Mouse (Mus musculus) embryonic facial prominence, embryonic 10.5 days (tissue): ENCODE results near the gene Itfg1. TPM values are rescaled to one million over a fixed set of nuclear protein-coding genes. Genes with fewer than 3 reads are reported as not detected.
"Not testable (repeated sequence)": the region's sequence is repeated elsewhere in the genome, so short reads cannot be mapped to it uniquely, and the experiment has no call there.

Experiments
- DNase-seq: peaks from one replicate; pipeline ENCODE4 v3.0.0-alpha.2; 2017; ENCODE audit warnings: low spot score
- H3K27ac ChIP-seq: fragments of 300-500 bp; sonication (generic); replicated peaks from 2 replicates; pipeline ENCODE4 v1.5.1; 2016; ENCODE audit warnings: mild to moderate bottlenecking
- H3K27me3 ChIP-seq: fragments of 300-500 bp; sonication (generic); replicated peaks from 2 replicates; pipeline ENCODE4 v1.6.1; 2016; ENCODE audit warnings: low read depth, mild to moderate bottlenecking; ENCODE audit not compliant: poor library complexity, severe bottlenecking
- H3K36me3 ChIP-seq: fragments of 300-500 bp; sonication (generic); replicated peaks from 2 replicates; pipeline ENCODE4 v1.6.1; 2016; ENCODE audit warnings: mild to moderate bottlenecking, moderate library complexity
- H3K4me1 ChIP-seq: fragments of 300-500 bp; sonication (generic); 2 replicates; pipeline ENCODE4 v1.6.1; 2016
- H3K4me3 ChIP-seq: fragments of 300-500 bp; sonication (generic); 2 replicates; pipeline ENCODE4 v1.5.1; 2016; ENCODE audit warnings: mild to moderate bottlenecking, moderate library complexity
- H3K9me3 ChIP-seq: fragments of 300-500 bp; sonication (generic); 2 replicates; pipeline ENCODE4 v1.6.1; 2016; ENCODE audit warnings: mild to moderate bottlenecking
- WGBS: fragments of 180-500 bp; shearing (Covaris S2); methylation state at CpG from one replicate; pipeline ENCODE4 v1.1.7; 2016; 5-methylcytosine and 5-hydroxymethylcytosine counted together
- polyA plus RNA-seq: library from polyadenylated mRNA; unstranded; fragments of >200 nt; fragmentation: Nextera tagmentation; extraction: Ambion mirVana; gene quantifications from 2 replicates; pipeline ENCODE4 v1.2.1, GENCODE M21; 2016

The Itfg1 gene
- polyA plus RNA-seq = 54.8 and 55.1 TPM in 2 replicates

GRCm38 (mm10) chr8:85840657-85841488 lies at the start of gene Itfg1, which contains the start of gene Phkb:
Gene Itfg1, minus strand, starts transcription at chr8:85840921.
Gene Phkb, plus strand, starts transcription at chr8:85840959.
- no peaks in the 10 kb centered on the region for H3K27me3 ChIP-seq
- peaks cover 25% of the 10 kb centered on the region for H3K36me3 ChIP-seq
- peak within 1 kb of the TSS; percentile 98 for H3K27ac ChIP-seq
- peaks cover 16% of the 10 kb centered on the region for H3K4me1 ChIP-seq
- H3K4me3 ChIP-seq = peak within 1 kb of the TSS; percentile 92
- DNase-seq = peak; percentile 96
- WGBS = under 1% methylated on average over 54 of the region's 54 CpGs
- no peaks in the 10 kb centered on the region for H3K9me3 ChIP-seq

GRCm38 (mm10) chr8:85884811-85885210 lies 44.1 kb upstream of the Itfg1 start:
- no peaks in the 10 kb centered on the region for H3K9me3 ChIP-seq
- 92% methylated on average over 3 of the region's 3 CpGs for WGBS
- no peak overlapping the region for H3K27ac ChIP-seq
- DNase-seq = no peak
- no peak overlapping the region for H3K4me3 ChIP-seq
- peaks cover 42% of the 10 kb centered on the region for H3K36me3 ChIP-seq
- no peaks in the 10 kb centered on the region for H3K4me1 ChIP-seq
- no peaks in the 10 kb centered on the region for H3K27me3 ChIP-seq

- no peaks in the 10 kb centered on the region for H3K27me3 ChIP-seq
- H3K36me3 ChIP-seq = peaks cover 38% of the 10 kb centered on the region
- DNase-seq = no peak
- H3K4me3 ChIP-seq = no peak overlapping the region
- no peak overlapping the region for H3K27ac ChIP-seq
- H3K4me1 ChIP-seq = no peaks in the 10 kb centered on the region
- 91% methylated on average over 7 of the region's 7 CpGs for WGBS
- H3K9me3 ChIP-seq = no peaks in the 10 kb centered on the region
Measured at GRCm38 (mm10) chr8:85879624-85880023, 38.9 kb upstream of the Itfg1 start.

- Histone ChIP-seq H3K27me3 (no peaks in the 10 kb centered on the region), H3K9me3 (no peaks in the 10 kb centered on the region), H3K4me1 (no peaks in the 10 kb centered on the region), H3K4me3 (no peak overlapping the region), H3K27ac (no peak overlapping the region), H3K36me3 (peaks cover 31% of the 10 kb centered on the region)
- DNase-seq = no peak
- WGBS = 93% methylated on average over 8 of the region's 8 CpGs
Measured at GRCm38 (mm10) chr8:85877976-85878375, 37.3 kb upstream of the Itfg1 start.

GRCm38 (mm10) chr8:85871660-85872059 lies 30.9 kb upstream of the Itfg1 start:
- no peaks in the 10 kb centered on the region for H3K9me3 ChIP-seq
- 70% methylated on average over 2 of the region's 2 CpGs for WGBS
- H3K4me1 ChIP-seq = no peaks in the 10 kb centered on the region
- H3K27me3 ChIP-seq = no peaks in the 10 kb centered on the region
- no peaks in the 10 kb centered on the region for H3K36me3 ChIP-seq
- no peak overlapping the region for H3K4me3 ChIP-seq
- no peak for DNase-seq
- H3K27ac ChIP-seq = no peak overlapping the region

- WGBS = 78% methylated on average over 1 of the region's 1 CpGs
- no peaks in the 10 kb centered on the region for H3K9me3 ChIP-seq
- no peaks in the 10 kb centered on the region for H3K4me1 ChIP-seq
- no peak for DNase-seq
- no peak overlapping the region for H3K27ac ChIP-seq
- no peaks in the 10 kb centered on the region for H3K36me3 ChIP-seq
- no peak overlapping the region for H3K4me3 ChIP-seq
- no peaks in the 10 kb centered on the region for H3K27me3 ChIP-seq
Measured at GRCm38 (mm10) chr8:85862381-85862780, 21.7 kb upstream of the Itfg1 start.

- WGBS = 45% methylated on average over 5 of the region's 5 CpGs
- H3K27ac ChIP-seq = no peak overlapping the region
- DNase-seq = no peak
- H3K9me3 ChIP-seq = no peaks in the 10 kb centered on the region
- H3K36me3 ChIP-seq = no peaks in the 10 kb centered on the region
- no peak overlapping the region for H3K4me3 ChIP-seq
- no peaks in the 10 kb centered on the region for H3K27me3 ChIP-seq
- no peaks in the 10 kb centered on the region for H3K4me1 ChIP-seq
Measured at GRCm38 (mm10) chr8:85860612-85861011, 19.9 kb upstream of the Itfg1 start.

GRCm38 (mm10) chr8:85857227-85857896 lies 16.6 kb upstream of the Itfg1 start:
- peaks cover 19% of the 10 kb centered on the region for H3K36me3 ChIP-seq
- not testable (repeated sequence) for H3K4me3 ChIP-seq, H3K4me1 ChIP-seq, H3K27me3 ChIP-seq, DNase-seq, H3K9me3 ChIP-seq, H3K27ac ChIP-seq
- 45% methylated on average over 11 of the region's 11 CpGs for WGBS

GRCm38 (mm10) chr8:85854220-85855123 lies 13.8 kb upstream of the Itfg1 start:
- Histone ChIP-seq H3K27me3 (no peaks in the 10 kb centered on the region), H3K4me3 (no peak overlapping the region), H3K36me3 (peaks cover 24% of the 10 kb centered on the region), H3K9me3 (no peaks in the 10 kb centered on the region), H3K4me1 (no peaks in the 10 kb centered on the region), H3K27ac (no peak overlapping the region)
- no peak for DNase-seq
- WGBS = 92% methylated on average over 19 of the region's 19 CpGs

- DNase-seq = no peak
- Histone ChIP-seq H3K4me3 (no peak overlapping the region), H3K9me3 (no peaks in the 10 kb centered on the region), H3K4me1 (peaks cover 6% of the 10 kb centered on the region), H3K36me3 (peaks cover 10% of the 10 kb centered on the region), H3K27ac (no peak overlapping the region), H3K27me3 (no peaks in the 10 kb centered on the region)
Measured at GRCm38 (mm10) chr8:85845887-85846286, 5.2 kb upstream of the Itfg1 start.

GRCm38 (mm10) chr8:85841489-85841795 lies 721 bp upstream of the Itfg1 start:
- no peaks in the 10 kb centered on the region for H3K27me3 ChIP-seq
- H3K4me1 ChIP-seq = peaks cover 16% of the 10 kb centered on the region
- 19% methylated on average over 4 of the region's 4 CpGs for WGBS
- H3K36me3 ChIP-seq = peaks cover 20% of the 10 kb centered on the region
- no peak for DNase-seq
- no peaks in the 10 kb centered on the region for H3K9me3 ChIP-seq
- H3K4me3 ChIP-seq = peak overlapping the region; percentile 92
- H3K27ac ChIP-seq = peak overlapping the region; percentile 98

GRCm38 (mm10) chr8:85839916-85840656 lies 635 bp downstream of the Itfg1 start:
- peaks cover 16% of the 10 kb centered on the region for H3K4me1 ChIP-seq
- H3K36me3 ChIP-seq = peaks cover 33% of the 10 kb centered on the region
- peak overlapping the region; percentile 92 for H3K4me3 ChIP-seq
- DNase-seq = no peak
- H3K9me3 ChIP-seq = no peaks in the 10 kb centered on the region
- H3K27ac ChIP-seq = peak overlapping the region; percentile 98
- no peaks in the 10 kb centered on the region for H3K27me3 ChIP-seq
- 2% methylated on average over 21 of the region's 21 CpGs for WGBS
